Mouse (Mus musculus): ENCODE results near the gene Sell. TPM values are rescaled to one million over a fixed set of nuclear protein-coding genes. Genes with fewer than 3 reads are reported as not detected.
"Not testable (repeated sequence)": the region's sequence is repeated elsewhere in the genome, so short reads cannot be mapped to it uniquely, and the experiment has no call there.

Gene Sell
- 1.0 and 1.1 TPM in 2 replicates for total RNA-seq (2014; rRNA removed)
- polyA plus RNA-seq (2012; rRNA removed): 0.36 and 0.78 TPM in 2 replicates

- no peak for DNase-seq (ENCODE audit: extremely low read depth, low read depth, low spot score)
- Histone ChIP-seq H3K27ac (replicated peaks; ENCODE audit: insufficient read depth, low read depth, low read length) (no peak within 1 kb of the TSS), H3K27me3 (ENCODE audit: control insufficient read depth, insufficient read depth, low read length) (no peaks in the 10 kb centered on the region), H3K9ac (ENCODE audit: low read depth, low read length) (no peak within 1 kb of the TSS), H3K4me1 (ENCODE audit: control insufficient read depth, insufficient read depth, low read length) (no peaks in the 10 kb centered on the region), H3K79me2 (ENCODE audit: control insufficient read depth, insufficient read depth, low read length) (no peaks in the 10 kb centered on the region), H3K36me3 (ENCODE audit: control insufficient read depth, insufficient read depth, low read length) (no peaks in the 10 kb centered on the region), H3K4me3 (ENCODE audit: insufficient read depth, low read depth, low read length) (no peak within 1 kb of the TSS)
- TF ChIP-seq CTCF (IDR thresholded peaks at IDR 0.05; ENCODE audit: low read depth, low read length) (no peak), POLR2A (IDR thresholded peaks at IDR 0.05; ENCODE audit: extremely low read depth, insufficient read depth, low read length) (no peak)
- WGBS: 66% methylated on average over 4 of the region's 4 CpGs
These were observed at the start of gene Sell for GRCm38 (mm10) chr1:164061925-164062324. Gene Sell, plus strand, starts transcription at chr1:164061982.

- TF ChIP-seq CTCF (IDR thresholded peaks at IDR 0.05; ENCODE audit: low read depth, low read length): no peak
- no peak for TF ChIP-seq POLR2A (IDR thresholded peaks at IDR 0.05; ENCODE audit: extremely low read depth, insufficient read depth, low read length)
- Histone ChIP-seq H3K36me3 (ENCODE audit: control insufficient read depth, insufficient read depth, low read length) (no peaks in the 10 kb centered on the region), H3K79me2 (ENCODE audit: control insufficient read depth, insufficient read depth, low read length) (no peaks in the 10 kb centered on the region), H3K4me1 (ENCODE audit: control insufficient read depth, insufficient read depth, low read length) (no peaks in the 10 kb centered on the region), H3K27me3 (ENCODE audit: control insufficient read depth, insufficient read depth, low read length) (no peaks in the 10 kb centered on the region), H3K4me3 (ENCODE audit: insufficient read depth, low read depth, low read length) (no peak overlapping the region), H3K9ac (ENCODE audit: low read depth, low read length) (no peak overlapping the region), H3K27ac (replicated peaks; ENCODE audit: insufficient read depth, low read depth, low read length) (no peak overlapping the region)
- 71% methylated on average over 1 of the region's 1 CpGs for WGBS
- DNase-seq (ENCODE audit: extremely low read depth, low read depth, low spot score): no peak
These were observed 47.2 kb upstream of the Sell start for GRCm38 (mm10) chr1:164014616-164015015.

GRCm38 (mm10) chr1:164018221-164018896 lies 43.4 kb upstream of the Sell start:
- Histone ChIP-seq H3K4me1 (ENCODE audit: control insufficient read depth, insufficient read depth, low read length) (no peaks in the 10 kb centered on the region), H3K27ac (replicated peaks; ENCODE audit: insufficient read depth, low read depth, low read length) (no peak overlapping the region), H3K36me3 (ENCODE audit: control insufficient read depth, insufficient read depth, low read length) (no peaks in the 10 kb centered on the region), H3K79me2 (ENCODE audit: control insufficient read depth, insufficient read depth, low read length) (no peaks in the 10 kb centered on the region), H3K27me3 (ENCODE audit: control insufficient read depth, insufficient read depth, low read length) (no peaks in the 10 kb centered on the region), H3K9ac (ENCODE audit: low read depth, low read length) (no peak overlapping the region), H3K4me3 (ENCODE audit: insufficient read depth, low read depth, low read length) (no peak overlapping the region)
- TF ChIP-seq CTCF (IDR thresholded peaks at IDR 0.05; ENCODE audit: low read depth, low read length) (no peak), POLR2A (IDR thresholded peaks at IDR 0.05; ENCODE audit: extremely low read depth, insufficient read depth, low read length) (no peak)
- no peak for DNase-seq (ENCODE audit: extremely low read depth, low read depth, low spot score)
- WGBS: 85% methylated on average over 16 of the region's 16 CpGs

GRCm38 (mm10) chr1:164019789-164020188 lies 42.0 kb upstream of the Sell start:
- Histone ChIP-seq H3K27me3 (ENCODE audit: control insufficient read depth, insufficient read depth, low read length) (no peaks in the 10 kb centered on the region), H3K79me2 (ENCODE audit: control insufficient read depth, insufficient read depth, low read length) (no peaks in the 10 kb centered on the region), H3K27ac (replicated peaks; ENCODE audit: insufficient read depth, low read depth, low read length) (no peak overlapping the region), H3K4me3 (ENCODE audit: insufficient read depth, low read depth, low read length) (no peak overlapping the region), H3K4me1 (ENCODE audit: control insufficient read depth, insufficient read depth, low read length) (no peaks in the 10 kb centered on the region), H3K9ac (ENCODE audit: low read depth, low read length) (no peak overlapping the region), H3K36me3 (ENCODE audit: control insufficient read depth, insufficient read depth, low read length) (no peaks in the 10 kb centered on the region)
- no peak for DNase-seq (ENCODE audit: extremely low read depth, low read depth, low spot score)
- TF ChIP-seq CTCF (IDR thresholded peaks at IDR 0.05; ENCODE audit: low read depth, low read length) (no peak), POLR2A (IDR thresholded peaks at IDR 0.05; ENCODE audit: extremely low read depth, insufficient read depth, low read length) (no peak)
- WGBS: 74% methylated on average over 6 of the region's 6 CpGs

- not testable (repeated sequence) for H3K9ac ChIP-seq (ENCODE audit: low read depth, low read length); H3K27ac ChIP-seq (replicated peaks; ENCODE audit: insufficient read depth, low read depth, low read length); H3K27me3 ChIP-seq (ENCODE audit: control insufficient read depth, insufficient read depth, low read length); DNase-seq (ENCODE audit: extremely low read depth, low read depth, low spot score); H3K79me2 ChIP-seq (ENCODE audit: control insufficient read depth, insufficient read depth, low read length); H3K36me3 ChIP-seq (ENCODE audit: control insufficient read depth, insufficient read depth, low read length); H3K4me1 ChIP-seq (ENCODE audit: control insufficient read depth, insufficient read depth, low read length); H3K4me3 ChIP-seq (ENCODE audit: insufficient read depth, low read depth, low read length)
- WGBS: 88% methylated on average over 3 of the region's 3 CpGs
These were observed 41.0 kb upstream of the Sell start for GRCm38 (mm10) chr1:164020746-164021145.

GRCm38 (mm10) chr1:164022106-164022505 lies 39.7 kb upstream of the Sell start:
- not testable (repeated sequence) for DNase-seq (ENCODE audit: extremely low read depth, low read depth, low spot score); H3K4me1 ChIP-seq (ENCODE audit: control insufficient read depth, insufficient read depth, low read length); H3K9ac ChIP-seq (ENCODE audit: low read depth, low read length); H3K27me3 ChIP-seq (ENCODE audit: control insufficient read depth, insufficient read depth, low read length); H3K27ac ChIP-seq (replicated peaks; ENCODE audit: insufficient read depth, low read depth, low read length); H3K4me3 ChIP-seq (ENCODE audit: insufficient read depth, low read depth, low read length); H3K79me2 ChIP-seq (ENCODE audit: control insufficient read depth, insufficient read depth, low read length); H3K36me3 ChIP-seq (ENCODE audit: control insufficient read depth, insufficient read depth, low read length)
- WGBS: 74% methylated on average over 5 of the region's 5 CpGs
